ENCODE assay signal across 11 mouse cellular contexts in the genomic region with DNA sequence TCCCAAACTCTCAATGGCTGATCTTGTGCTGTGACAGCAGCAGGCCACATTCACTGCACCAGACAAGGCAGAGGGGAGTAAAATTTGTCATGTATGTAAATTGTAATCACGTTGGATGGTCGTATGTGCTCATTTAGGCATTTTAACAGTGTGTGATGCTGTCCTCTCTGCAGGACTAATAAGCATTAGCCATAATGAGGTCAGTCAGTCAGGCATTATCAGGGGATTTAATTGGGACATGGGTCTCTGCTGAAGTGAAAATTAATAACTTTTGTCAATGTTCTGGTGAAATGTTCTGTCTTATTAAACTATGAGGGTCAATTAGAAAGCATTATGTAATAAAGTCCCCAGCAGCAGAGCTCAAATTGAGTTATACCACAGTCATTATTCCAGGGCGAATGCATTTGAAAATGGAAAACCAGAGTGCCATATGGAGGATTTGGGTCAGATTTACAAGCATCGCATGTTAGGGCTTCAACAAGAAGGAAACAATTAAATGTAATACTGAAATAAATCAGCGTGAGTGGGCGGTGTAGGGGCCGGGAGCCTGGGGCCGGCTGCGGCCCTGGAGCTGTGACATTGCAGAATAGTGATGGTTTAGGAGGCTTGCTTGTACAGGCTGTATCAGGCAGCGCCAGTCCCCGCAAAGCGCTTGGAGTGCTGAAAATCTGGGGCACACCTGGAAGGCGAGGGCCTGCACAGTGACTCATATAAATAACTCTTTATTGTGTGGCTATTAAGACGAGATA.
DNase-seq lines count a peak whose midpoint lies in the region; ATAC-seq and TF ChIP-seq lines count a peak whose summit lies in the region.
"Had no signal": no experiment of that assay in that cellular context is flagged by ENCODE, and none has a peak within 500 bp of the region (broad histone marks: within the 10 kb centered on the region; RNA-seq: fewer than 3 reads in every experiment).

No protein-coding gene starts in this region.

- no peaks in the 10 kb centered on the region for H3K9me3 ChIP-seq in midbrain, embryonic 15.5 days

- H3K4me3 ChIP-seq in cerebellum, adult 2 months (replicated peaks; ENCODE audit: insufficient read depth, low read depth, low read length) = no peak overlapping the region
- no peak overlapping the region for H3K4me3 ChIP-seq in midbrain, embryonic 15.5 days
- no peak overlapping the region for H3K4me3 ChIP-seq in layer of hippocampus, adult 2 months
- H3K4me3 ChIP-seq: erythroblast, embryonic 14.5 days had no signal

- ATAC-seq in frontal cortex, adult (ENCODE audit: low TSS enrichment) = peak; percentile 50; the same call in 1 of the 2 replicates
- peak; percentile 65 for ATAC-seq in midbrain, embryonic 15.5 days (replicated peaks)

- TF ChIP-seq POLR2A in cerebellum, adult 2 months (IDR thresholded peaks at IDR 0.05; ENCODE audit: borderline replicate concordance, insufficient read depth, low read length) = no peak

- H3K27ac ChIP-seq in cerebellum, adult 2 months (ENCODE audit: insufficient read depth, low read length) = no peak overlapping the region
- H3K27ac ChIP-seq in midbrain, embryonic 15.5 days = no peak overlapping the region
- H3K27ac ChIP-seq in layer of hippocampus, adult 2 months = no peak overlapping the region

- no peak for DNase-seq in frontal cortex, postnatal 14 days (ENCODE audit: low spot score in 2 of 2)
- peak; percentile 41 to 44 for DNase-seq in cerebellum, adult 2 months
- peak; percentile 86 for DNase-seq in forelimb bud, embryonic 11.5 days (ENCODE audit: low read depth, low spot score)
- DNase-seq in gastrocnemius, postnatal 4 days (ENCODE audit: low spot score in 2 of 2) = no peak
- no peak for DNase-seq in thymus, postnatal 14 days
- no peak for DNase-seq in layer of hippocampus, adult 2 months (ENCODE audit: low spot score in 2 of 2)
- DNase-seq: lung, embryonic 14.5 days had no signal

- H3K4me2 ChIP-seq in midbrain, embryonic 15.5 days = no peak overlapping the region
- H3K4me2 ChIP-seq: lung, embryonic 14.5 days had no signal

- H3K27me3 ChIP-seq in cerebellum, adult 2 months (ENCODE audit: control insufficient read depth, insufficient read depth, low read length) = no peaks in the 10 kb centered on the region
- H3K27me3 ChIP-seq in midbrain, embryonic 15.5 days (replicated peaks) = no peaks in the 10 kb centered on the region
- H3K27me3 ChIP-seq: CH12.LX had no signal

- WGBS in cerebellum, adult 2 months = 36% methylated on average over 14 of the region's 14 CpGs
- 66% methylated on average over 14 of the region's 14 CpGs for WGBS in midbrain, embryonic 15.5 days

- peaks cover 4% of the 10 kb centered on the region; the same call in 1 of the 2 replicates for H3K4me1 ChIP-seq in cerebellum, adult 2 months (ENCODE audit: control insufficient read depth, insufficient read depth, low read length)
- H3K4me1 ChIP-seq in midbrain, embryonic 15.5 days = no peaks in the 10 kb centered on the region

- H3K9ac ChIP-seq in midbrain, embryonic 15.5 days = no peak overlapping the region
- H3K9ac ChIP-seq: lung, embryonic 14.5 days had no signal

- no peaks in the 10 kb centered on the region for H3K36me3 ChIP-seq in midbrain, embryonic 15.5 days (replicated peaks)

- no peak for TF ChIP-seq CTCF in cerebellum, adult 2 months (IDR thresholded peaks at IDR 0.05; ENCODE audit: borderline replicate concordance, insufficient read depth, low read depth, low read length)
- TF ChIP-seq CTCF in layer of hippocampus, adult 2 months (conservative IDR thresholded peaks at IDR 0.05) = no peak

Comparison
In these comparisons a context has a peak if more than half of its experiments do, and no peak if none do; other contexts are left out.
1. DNase-seq: peak in cerebellum, adult 2 months (2 of 2) and forelimb bud, embryonic 11.5 days (single experiment); none in frontal cortex, postnatal 14 days (0 of 2), gastrocnemius, postnatal 4 days (0 of 2), thymus, postnatal 14 days (single experiment) and layer of hippocampus, adult 2 months (0 of 2).